Mouse (Mus musculus): ENCODE measurements at regions not wholly inside any gene's neighbourhood (a gene's known extent, or its start where the extent isn't known, plus 50 kb on each side); places are given as distances from the start of the nearest gene placed in this dataset.

GRCm38 (mm10) chr2:128217784-128218467 is 92.1 kb downstream of the Bcl2l11 start:
- TF ChIP-seq CHD2 (IDR thresholded peaks at IDR 0.05; ENCODE audit: low read depth, low read length) (no peak), MAFK (IDR thresholded peaks at IDR 0.05; ENCODE audit: insufficient read depth, low read depth, low read length) (no peak), ZC3H11A (IDR thresholded peaks at IDR 0.05; ENCODE audit: borderline replicate concordance, low read depth, low read length) (no peak), HCFC1 (IDR thresholded peaks at IDR 0.05; ENCODE audit: borderline replicate concordance, insufficient read depth, low read length) (no peak)
